Mouse (Mus musculus): ENCODE measurements at regions not wholly inside any gene's neighbourhood (a gene's known extent, or its start where the extent isn't known, plus 50 kb on each side); places are given as distances from the start of the nearest gene placed in this dataset.

DNA sequence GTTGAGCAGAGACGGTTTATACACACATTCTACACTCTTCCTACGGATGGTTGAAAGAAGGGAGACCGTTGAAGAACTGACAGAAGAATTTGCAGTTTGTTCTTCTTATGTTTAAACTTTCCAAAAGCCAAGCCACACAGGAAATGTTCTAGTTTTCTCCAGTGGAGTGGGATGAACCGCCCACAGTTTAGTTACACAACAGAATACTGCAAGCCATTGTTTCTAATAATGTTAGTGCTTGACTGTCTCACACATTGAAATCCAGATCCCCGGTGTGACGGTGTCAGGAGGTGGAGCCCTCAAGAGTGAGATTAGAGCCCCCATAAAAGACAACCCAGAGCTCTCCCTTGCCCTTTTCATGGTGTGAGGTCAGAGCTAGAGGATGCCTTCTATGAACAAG lies 146.8 kb downstream of the Vrk1 start:
- TF ChIP-seq GATA1 (IDR thresholded peaks at IDR 0.05; ENCODE audit: borderline replicate concordance, low read length) (no peak), FLI1 (IDR thresholded peaks at IDR 0.05; ENCODE audit: low read length) (no peak)
